Mouse (Mus musculus): ENCODE measurements around the gene Crygn. TPM values are rescaled to one million over a fixed set of nuclear protein-coding genes. Genes with fewer than 3 reads are reported as not detected.

The Crygn gene
- polyA plus RNA-seq, 1 experiment from 2014 or later = 1.8 TPM

- ATAC-seq (ENCODE audit: low FRiP score, low read depth) = peak; percentile 35; the same call in 1 of the 2 replicates
- H3K36me3 ChIP-seq = peaks cover 26% of the 10 kb centered on the region
- H3K9me3 ChIP-seq = no peaks in the 10 kb centered on the region
- H3K4me2 ChIP-seq (replicated peaks) = 0 out of 2 replicates have a peak overlapping the region, but pooled peaks have one; percentile 9
- H3K9ac ChIP-seq = peak overlapping the region; percentile 57
- peak overlapping the region; percentile 73 for H3K27ac ChIP-seq
- H3K4me1 ChIP-seq = peaks cover 40% of the 10 kb centered on the region
- H3K4me3 ChIP-seq = no peak overlapping the region
- WGBS = 42% methylated on average over 5 of the region's 5 CpGs
- H3K27me3 ChIP-seq = no peaks in the 10 kb centered on the region
Observed at GRCm38 (mm10) chr5:24724805-24725204, 33.0 kb downstream of the Crygn start.

DNA sequence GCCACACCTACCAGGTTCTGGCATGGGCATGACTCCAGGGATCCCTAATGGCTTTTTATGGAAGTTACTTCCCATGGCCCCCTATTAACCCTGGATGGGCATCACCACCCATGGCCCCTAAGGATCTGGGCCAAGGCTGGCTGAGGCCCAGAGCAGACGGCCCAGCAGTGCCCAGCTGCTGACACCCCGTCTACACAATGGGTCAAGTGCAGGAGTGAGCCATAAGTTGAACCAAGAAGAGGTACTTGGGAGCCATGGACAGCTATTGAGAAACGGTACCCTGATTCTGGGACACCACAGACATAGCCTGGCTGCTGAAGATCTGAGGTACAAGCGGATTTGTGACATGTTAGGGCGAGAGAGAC lies 33.6 kb downstream of the Crygn start:
- no peak for ATAC-seq (ENCODE audit: low FRiP score, low read depth)
- no peaks in the 10 kb centered on the region for H3K9me3 ChIP-seq
- H3K27ac ChIP-seq = peak overlapping the region; percentile 73
- peaks cover 35% of the 10 kb centered on the region for H3K4me1 ChIP-seq
- no peaks in the 10 kb centered on the region for H3K27me3 ChIP-seq
- WGBS = 88% methylated on average over 5 of the region's 5 CpGs
- H3K36me3 ChIP-seq = peaks cover 32% of the 10 kb centered on the region
- H3K4me3 ChIP-seq = no peak overlapping the region
- H3K9ac ChIP-seq = peak overlapping the region; percentile 57; the same call in 1 of the 2 replicates
- H3K4me2 ChIP-seq (replicated peaks) = no peak overlapping the region

DNA sequence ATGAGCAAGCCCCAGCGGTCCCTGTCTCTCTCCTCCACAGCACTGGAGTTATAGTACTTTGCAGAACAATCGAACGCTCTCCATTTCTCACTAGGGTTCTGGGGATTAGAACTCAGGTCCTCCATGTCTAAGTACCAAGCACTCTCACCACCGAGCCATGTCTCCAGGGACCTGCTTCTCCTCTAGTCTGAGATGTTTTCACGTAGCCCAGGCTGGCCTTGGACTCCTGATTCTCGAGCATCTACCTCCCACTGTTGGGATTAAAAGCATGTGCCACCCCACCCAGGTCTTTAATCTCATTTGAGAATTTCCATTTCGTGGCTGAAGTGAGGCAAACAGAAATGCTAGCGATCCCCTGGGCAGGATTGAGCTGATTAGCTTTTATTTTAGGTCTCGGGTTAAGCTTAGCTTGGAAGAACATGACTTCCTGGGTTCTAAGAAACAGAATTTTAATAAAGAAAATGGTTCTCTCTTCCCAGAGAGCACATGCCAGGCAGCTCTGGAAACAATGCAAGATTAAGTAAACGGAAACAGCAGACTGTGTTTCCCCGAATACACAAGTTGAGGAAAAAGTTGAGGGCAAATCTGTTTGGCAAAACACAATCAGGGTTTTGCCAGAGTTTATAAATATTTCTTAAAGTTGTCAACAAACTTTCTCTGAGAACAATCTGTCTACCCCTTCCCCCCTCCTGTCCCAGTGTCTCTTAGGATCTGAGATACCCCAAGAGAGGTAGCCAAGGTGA lies 34.1 kb downstream of the Crygn start:
- Histone ChIP-seq H3K27me3 (no peaks in the 10 kb centered on the region), H3K9me3 (no peaks in the 10 kb centered on the region), H3K4me1 (peaks cover 32% of the 10 kb centered on the region), H3K4me2 (replicated peaks) (no peak overlapping the region), H3K4me3 (no peak overlapping the region), H3K27ac (peak overlapping the region; percentile 73; the same call in 1 of the 2 replicates), H3K9ac (no peak overlapping the region), H3K36me3 (peaks cover 37% of the 10 kb centered on the region)
- WGBS = 80% methylated on average over 11 of the region's 11 CpGs
- ATAC-seq (ENCODE audit: low FRiP score, low read depth) = no peak

DNA sequence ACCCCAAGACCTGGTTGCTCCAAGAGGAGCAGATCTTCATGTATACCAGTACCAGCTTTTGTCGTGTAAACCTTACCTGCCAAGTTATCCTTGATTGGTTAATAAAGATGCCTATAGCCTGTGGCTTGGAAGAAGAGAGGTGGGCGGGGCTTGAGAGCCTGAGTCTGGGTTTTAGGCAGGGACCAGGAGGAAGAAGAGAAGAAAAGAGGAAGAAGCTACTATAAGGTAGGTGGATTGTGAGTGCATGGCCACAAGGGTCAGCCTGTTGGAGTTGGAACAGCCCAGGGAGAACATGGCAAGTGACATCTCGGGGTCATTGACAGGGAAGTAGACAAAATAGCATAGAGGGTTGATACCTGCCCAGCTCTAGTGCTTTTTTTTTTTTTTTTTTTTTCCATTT lies 38.0 kb downstream of the Crygn start:
- whole genome bisulfite sequencing = 84% methylated on average over 3 of the region's 3 CpGs
- H3K27ac ChIP-seq = no peak overlapping the region
- H3K4me2 ChIP-seq (replicated peaks) = no peak overlapping the region
- ATAC-seq (ENCODE audit: low FRiP score, low read depth) = no peak
- no peak overlapping the region for H3K4me3 ChIP-seq
- H3K27me3 ChIP-seq = no peaks in the 10 kb centered on the region
- H3K36me3 ChIP-seq = peaks cover 70% of the 10 kb centered on the region
- H3K4me1 ChIP-seq = peaks cover 8% of the 10 kb centered on the region
- no peaks in the 10 kb centered on the region for H3K9me3 ChIP-seq
- H3K9ac ChIP-seq = no peak overlapping the region

DNA sequence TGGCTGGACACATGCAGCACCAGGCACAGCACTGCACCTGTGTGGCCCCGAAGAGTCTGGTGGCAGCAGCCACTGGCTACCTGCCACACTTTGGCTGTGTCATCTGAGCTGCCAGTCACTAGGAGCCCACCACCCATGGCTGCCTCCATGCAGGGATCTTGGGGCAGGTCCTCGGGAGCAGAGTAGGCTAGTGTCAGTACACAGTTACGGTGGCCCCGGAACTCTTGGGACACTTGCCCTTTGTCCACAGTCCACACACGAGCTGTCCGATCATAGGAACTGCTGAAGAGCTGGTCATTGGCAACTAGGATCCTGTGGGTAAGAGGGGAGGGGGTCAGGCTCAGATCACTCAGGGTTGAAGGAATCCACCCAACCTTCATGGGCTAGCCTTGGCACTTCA lies 39.7 kb downstream of the Crygn start:
- WGBS = 92% methylated on average over 6 of the region's 6 CpGs

GRCm38 (mm10) chr5:24713987-24714386 lies 43.8 kb downstream of the Crygn start:
- no peak for ATAC-seq (ENCODE audit: low FRiP score, low read depth)
- Histone ChIP-seq H3K4me2 (replicated peaks) (no peak overlapping the region), H3K9me3 (peaks cover 7% of the 10 kb centered on the region), H3K36me3 (peaks cover 99% of the 10 kb centered on the region), H3K27ac (no peak overlapping the region), H3K4me3 (no peak overlapping the region), H3K4me1 (no peaks in the 10 kb centered on the region), H3K9ac (no peak overlapping the region), H3K27me3 (no peaks in the 10 kb centered on the region)
- 84% methylated on average over 6 of the region's 6 CpGs for WGBS

More for the DNA sequence above, 39.7 kb downstream of the Crygn start:
- H3K9ac ChIP-seq = no peak overlapping the region
- no peak overlapping the region for H3K4me3 ChIP-seq
- ATAC-seq (ENCODE audit: low FRiP score, low read depth) = no peak
- peaks cover 88% of the 10 kb centered on the region for H3K36me3 ChIP-seq
- H3K4me1 ChIP-seq = no peaks in the 10 kb centered on the region
- H3K9me3 ChIP-seq = no peaks in the 10 kb centered on the region
- no peak overlapping the region for H3K4me2 ChIP-seq (replicated peaks)
- H3K27me3 ChIP-seq = no peaks in the 10 kb centered on the region
- no peak overlapping the region for H3K27ac ChIP-seq

GRCm38 (mm10) chr5:24713199-24713598 lies 44.6 kb downstream of the Crygn start:
- no peak for ATAC-seq (ENCODE audit: low FRiP score, low read depth)
- no peak overlapping the region for H3K4me2 ChIP-seq (replicated peaks)
- H3K4me1 ChIP-seq = no peaks in the 10 kb centered on the region
- no peaks in the 10 kb centered on the region for H3K27me3 ChIP-seq
- peaks cover 7% of the 10 kb centered on the region for H3K9me3 ChIP-seq
- no peak overlapping the region for H3K27ac ChIP-seq
- no peak overlapping the region for H3K9ac ChIP-seq
- 75% methylated on average over 2 of the region's 2 CpGs for WGBS
- no peak overlapping the region for H3K4me3 ChIP-seq
- peaks cover 99% of the 10 kb centered on the region for H3K36me3 ChIP-seq

DNA sequence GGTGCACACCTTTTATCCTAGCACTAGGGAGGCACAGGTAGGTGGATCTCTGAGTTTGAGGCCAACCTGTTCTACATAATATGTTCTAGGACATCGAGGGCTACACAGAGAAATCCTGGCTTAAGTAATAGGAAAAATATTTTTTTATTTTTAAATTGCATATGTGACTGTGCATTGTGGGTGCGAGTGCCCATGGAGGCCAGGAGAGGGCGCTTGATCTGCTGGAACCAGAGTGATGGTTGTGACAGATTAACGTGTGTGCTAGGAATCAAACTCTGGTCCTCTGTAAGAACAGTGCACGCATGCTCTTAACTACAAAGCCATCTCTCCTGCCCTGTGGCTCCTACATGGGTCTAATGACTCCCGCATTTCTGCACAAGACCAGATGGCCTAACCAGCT lies 46.2 kb downstream of the Crygn start:
- H3K4me1 ChIP-seq = no peaks in the 10 kb centered on the region
- H3K4me3 ChIP-seq = no peak overlapping the region
- H3K27me3 ChIP-seq = no peaks in the 10 kb centered on the region
- H3K27ac ChIP-seq = no peak overlapping the region
- ATAC-seq (ENCODE audit: low FRiP score, low read depth) = no peak
- peaks cover 7% of the 10 kb centered on the region for H3K9me3 ChIP-seq
- H3K9ac ChIP-seq = no peak overlapping the region
- peaks cover 100% of the 10 kb centered on the region for H3K36me3 ChIP-seq
- H3K4me2 ChIP-seq (replicated peaks) = no peak overlapping the region
- WGBS = 94% methylated on average over 6 of the region's 6 CpGs

- Histone ChIP-seq H3K9ac (no peak overlapping the region), H3K9me3 (peaks cover 7% of the 10 kb centered on the region), H3K27ac (no peak overlapping the region), H3K27me3 (no peaks in the 10 kb centered on the region), H3K36me3 (peaks cover 100% of the 10 kb centered on the region), H3K4me2 (replicated peaks) (no peak overlapping the region), H3K4me1 (no peaks in the 10 kb centered on the region), H3K4me3 (no peak overlapping the region)
- 79% methylated on average over 2 of the region's 2 CpGs for WGBS
- ATAC-seq (ENCODE audit: low FRiP score, low read depth) = no peak
Observed at GRCm38 (mm10) chr5:24709962-24710361, 47.8 kb downstream of the Crygn start.

DNA sequence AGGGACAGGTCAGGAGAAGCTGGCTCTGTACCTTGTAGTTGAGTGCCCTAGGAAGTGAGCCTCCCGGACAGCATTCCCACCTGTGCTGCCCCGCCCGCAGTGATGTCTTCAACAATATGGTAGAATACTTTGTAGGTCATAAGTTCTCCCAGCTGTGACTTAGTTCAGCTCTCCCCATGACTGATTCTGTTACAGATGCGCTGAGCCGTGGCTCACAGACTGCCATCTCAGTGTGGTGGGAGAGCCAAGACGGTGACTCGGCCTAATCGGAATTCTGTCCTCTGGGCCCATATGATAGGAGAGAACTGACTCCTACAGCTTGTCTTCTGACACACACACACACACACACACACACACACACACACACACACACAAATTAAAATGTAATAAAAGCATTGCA lies 53.2 kb downstream of the Crygn start:
- no peak overlapping the region for H3K4me2 ChIP-seq (replicated peaks)
- ATAC-seq (ENCODE audit: low FRiP score, low read depth) = no peak
- no peak overlapping the region for H3K4me3 ChIP-seq
- no peak overlapping the region for H3K27ac ChIP-seq
- H3K9ac ChIP-seq = no peak overlapping the region
- H3K9me3 ChIP-seq = no peaks in the 10 kb centered on the region
- H3K4me1 ChIP-seq = no peaks in the 10 kb centered on the region
- H3K36me3 ChIP-seq = peaks cover 99% of the 10 kb centered on the region
- no peaks in the 10 kb centered on the region for H3K27me3 ChIP-seq
- WGBS = 92% methylated on average over 8 of the region's 8 CpGs

DNA sequence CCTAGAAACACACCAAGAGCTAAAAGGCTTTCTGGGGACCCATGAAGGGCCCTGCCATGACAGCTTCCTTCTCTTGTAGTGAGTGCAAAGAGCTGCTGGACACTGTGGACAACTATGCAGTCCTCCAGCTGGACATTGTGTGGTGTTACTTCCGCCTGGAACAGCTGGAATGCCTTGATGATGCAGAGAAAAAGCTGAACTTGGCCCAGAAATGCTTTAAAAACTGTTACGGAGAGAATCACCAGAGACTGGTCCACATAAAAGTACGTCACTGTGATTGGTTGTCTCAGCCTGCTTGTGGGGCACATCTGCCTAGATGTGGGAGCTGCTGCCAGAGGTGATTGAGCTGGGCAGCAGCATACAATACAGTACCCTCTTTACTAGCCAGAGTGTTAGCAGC lies 56.5 kb downstream of the Crygn start:
- Histone ChIP-seq H3K9me3 (no peaks in the 10 kb centered on the region), H3K9ac (no peak overlapping the region), H3K36me3 (peaks cover 96% of the 10 kb centered on the region), H3K4me3 (no peak overlapping the region), H3K4me1 (no peaks in the 10 kb centered on the region), H3K27me3 (no peaks in the 10 kb centered on the region), H3K4me2 (replicated peaks) (no peak overlapping the region), H3K27ac (no peak overlapping the region)
- 83% methylated on average over 3 of the region's 3 CpGs for WGBS
- ATAC-seq (ENCODE audit: low FRiP score, low read depth) = no peak

Measured in limb, embryonic 13.5 days (tissue).